Mouse (Mus musculus): ENCODE results near the gene Defb45.

GRCm38 (mm10) chr2:152638865-152639264 is 39.7 kb upstream of the Defb45 start:
- no peak for TF ChIP-seq POLR2A (IDR thresholded peaks at IDR 0.05; ENCODE audit: control insufficient read depth, extremely low read depth, insufficient read depth, low read length, poor library complexity)
- no peak for TF ChIP-seq CTCF (IDR thresholded peaks at IDR 0.05; ENCODE audit: borderline replicate concordance, control insufficient read depth, extremely low read depth, insufficient read depth, low read length, poor library complexity)

All from thymus, adult 2 months (tissue).